In genomic region chr2:154757691-154758090, GRCm38 (mm10) we compare ENCODE assay signal across 28 mouse cellular contexts. TPM values are rescaled to one million over a fixed set of nuclear protein-coding genes. Genes with fewer than 3 reads are reported as not detected.
DNase-seq lines count a peak whose midpoint lies in the region; TF ChIP-seq lines count a peak whose summit lies in the region.
"Had no signal": no experiment of that assay in that cellular context is flagged by ENCODE, and none has a peak within 500 bp of the region (broad histone marks: within the 10 kb centered on the region; RNA-seq: fewer than 3 reads in every experiment).

No protein-coding gene starts in this region.

- peak overlapping the region; percentile 88 for H3K27ac ChIP-seq in CH12.LX (ENCODE audit: insufficient read depth, low read depth)
- no peak overlapping the region for H3K27ac ChIP-seq in hindbrain, embryonic 10.5 days
- H3K27ac ChIP-seq: embryonic facial prominence, embryonic 13.5 days; embryonic facial prominence, embryonic 15.5 days; forebrain, embryonic 10.5 days; forebrain, embryonic 12.5 days had no signal

- H3K9ac ChIP-seq in CH12.LX (ENCODE audit: insufficient read depth, low read depth), result 0 out of 2 replicates have a peak overlapping the region, but pooled peaks have one; percentile 18
- H3K9ac ChIP-seq: embryonic facial prominence, embryonic 13.5 days; embryonic facial prominence, embryonic 15.5 days; forebrain, embryonic 12.5 days had no signal

- dilution Hi-C loops in CH12.LX (cut with MboI; ENCODE audit: extremely low pct_ligation_motif_present, extremely low pct_unique_long_range_greater_than_20kb, low sequenced_read_pairs), result no loop called here

- no peaks in the 10 kb centered on the region for H3K36me3 ChIP-seq in CH12.LX (replicated peaks in 1 of 2; ENCODE audit: control insufficient read depth in 1 of 2, insufficient read depth in 1 of 2, low read length in 1 of 2)
- no peaks in the 10 kb centered on the region for H3K36me3 ChIP-seq in splenic B cell, adult 2 months (ENCODE audit: control insufficient read depth, insufficient read depth, low read length, poor library complexity, severe bottlenecking)
- H3K36me3 ChIP-seq in hindbrain, embryonic 10.5 days, result no peaks in the 10 kb centered on the region
- H3K36me3 ChIP-seq: embryonic facial prominence, embryonic 13.5 days; embryonic facial prominence, embryonic 15.5 days; forebrain, embryonic 10.5 days; forebrain, embryonic 12.5 days had no signal

- H3K4me2 ChIP-seq in CH12.LX (ENCODE audit: insufficient read depth, low read depth, poor library complexity, severe bottlenecking), result peak overlapping the region; percentile 16; the same call in 1 of the 2 replicates
- H3K4me2 ChIP-seq: embryonic facial prominence, embryonic 13.5 days; embryonic facial prominence, embryonic 15.5 days; forebrain, embryonic 12.5 days had no signal

- TF ChIP-seq EP300 in CH12.LX (IDR thresholded peaks at IDR 0.05; ENCODE audit: low read length), result peak; percentile 98

- peaks cover 16% of the 10 kb centered on the region for H3K9me3 ChIP-seq in CH12.LX (replicated peaks; ENCODE audit: low read length)
- 0 out of 2 replicates have a peak, but pooled peaks cover 6% of the 10 kb centered on the region for H3K9me3 ChIP-seq in hindbrain, embryonic 10.5 days
- H3K9me3 ChIP-seq: embryonic facial prominence, embryonic 15.5 days had no signal

- TF ChIP-seq CTCF in CH12.LX (conservative IDR thresholded peaks at IDR 0.05 in 1 of 2, IDR thresholded peaks at IDR 0.05 in 1 of 2; ENCODE audit: low read depth in 2 of 2, low read length in 2 of 2), result no peak

- no peaks in the 10 kb centered on the region for H3K79me2 ChIP-seq in CH12.LX (replicated peaks; ENCODE audit: control insufficient read depth, extremely low read depth, insufficient read depth, poor library complexity, severe bottlenecking)

- TF ChIP-seq POLR2A in CH12.LX (IDR thresholded peaks at IDR 0.05; ENCODE audit: low read depth, low read length), result no peak

- H3K4me3 ChIP-seq in CH12.LX (replicated peaks in 1 of 3; ENCODE audit: low read depth in 2 of 3, low read length in 2 of 3, poor library complexity in 1 of 3), result no peak overlapping the region
- H3K4me3 ChIP-seq in hindbrain, embryonic 10.5 days, result no peak overlapping the region
- H3K4me3 ChIP-seq: embryonic facial prominence, embryonic 13.5 days; embryonic facial prominence, embryonic 15.5 days; erythroblast, embryonic 14.5 days; forebrain, embryonic 10.5 days; forebrain, embryonic 12.5 days had no signal

- no peaks in the 10 kb centered on the region for H3K27me3 ChIP-seq in CH12.LX (replicated peaks)
- H3K27me3 ChIP-seq in splenic B cell, adult 2 months (ENCODE audit: control insufficient read depth, insufficient read depth, low read length, poor library complexity, severe bottlenecking), result no peaks in the 10 kb centered on the region
- no peaks in the 10 kb centered on the region for H3K27me3 ChIP-seq in hindbrain, embryonic 10.5 days (ENCODE audit: insufficient read depth, poor library complexity, severe bottlenecking)
- H3K27me3 ChIP-seq: embryonic facial prominence, embryonic 13.5 days; embryonic facial prominence, embryonic 15.5 days had no signal

- 90% methylated on average over 5 of the region's 5 CpGs for WGBS in hindbrain, embryonic 10.5 days

- peak; percentile 11 for TF ChIP-seq RAD21 in CH12.LX (IDR thresholded peaks at IDR 0.05; ENCODE audit: low read depth, low read length)

- peaks cover 10 to 45% of the 10 kb centered on the region in 2 experiments for H3K4me1 ChIP-seq in CH12.LX (ENCODE audit: control insufficient read depth in 1 of 2, insufficient read depth in 2 of 2)
- H3K4me1 ChIP-seq in hindbrain, embryonic 10.5 days (replicated peaks), result no peaks in the 10 kb centered on the region
- H3K4me1 ChIP-seq: forebrain, embryonic 10.5 days; forebrain, embryonic 12.5 days had no signal

- in situ Hi-C loops in CH12.LX (cut with MboI; ENCODE audit: low pct_ligation_motif_present, low pct_unique_long_range_greater_than_20kb, low sequenced_read_pairs), result loop anchor here (5.0 kb wide), 1 partner anchor 35 kb away; no protein-coding TSS in a partner anchor

- peak; percentile 9 to 10 for DNase-seq in spleen, adult 18-20 months
- no peak for DNase-seq in spleen, adult 12 weeks (ENCODE audit: low spot score)
- DNase-seq in CH12.LX (ENCODE audit: extremely low read depth), result peak; percentile 96
- DNase-seq in splenic B cell, adult 2 months (ENCODE audit: low read depth, low spot score), result peak; percentile 48
- no peak for DNase-seq in adrenal gland, postnatal 36 days
- DNase-seq in hindbrain, embryonic 10.5 days (ENCODE audit: low spot score), result no peak
- DNase-seq: adrenal gland, adult 2 months; adrenal gland, postnatal 10 days; adrenal gland, postnatal 25 days; cerebellum, adult 11 months; cerebellum, adult 18-20 months; cerebellum, adult 8-10 months; cerebellum, adult 9-11 months; cerebellum, postnatal 14 days; cerebellum, postnatal 36 days; embryo, embryonic 11 days had no signal

TF ChIP-seq in CH12.LX, 34 proteins besides CTCF, POLR2A, EP300 and RAD21 (continues in another document):
- TF ChIP-seq JUND (conservative IDR thresholded peaks at IDR 0.05; ENCODE audit: low read depth, low read length) (peak; percentile 93), SIN3A (IDR thresholded peaks at IDR 0.05; ENCODE audit: low read length) (peak; percentile 78; the same call in 1 of the 2 replicates), ZMIZ1 (IDR thresholded peaks at IDR 0.05; ENCODE audit: low read depth, low read length) (no peak), IRF4 (IDR thresholded peaks at IDR 0.05; ENCODE audit: low read depth, low read length) (peak; percentile 100), E2F4 (IDR thresholded peaks at IDR 0.05; ENCODE audit: insufficient replicate concordance, low read depth, low read length) (no peak), ZKSCAN1 (IDR thresholded peaks at IDR 0.05; ENCODE audit: borderline replicate concordance, low read depth, low read length) (no peak), ETS1 (conservative IDR thresholded peaks at IDR 0.05; ENCODE audit: low read depth, low read length) (peak; percentile 93), HCFC1 (IDR thresholded peaks at IDR 0.05; ENCODE audit: low read depth, low read length) (peak; percentile 60), ZC3H11A (IDR thresholded peaks at IDR 0.05; ENCODE audit: low read depth, low read length) (no peak), MEF2A (IDR thresholded peaks at IDR 0.05; ENCODE audit: borderline replicate concordance, low read depth, low read length) (peak; percentile 96), GABPA (IDR thresholded peaks at IDR 0.05; ENCODE audit: insufficient replicate concordance, low read depth, low read length) (no peak), CHD2 (IDR thresholded peaks at IDR 0.05; ENCODE audit: low read length) (peak; percentile 78), MXI1 (IDR thresholded peaks at IDR 0.05; ENCODE audit: low read depth, low read length) (peak; percentile 67; the same call in 1 of the 2 replicates), ELF1 (IDR thresholded peaks at IDR 0.05; ENCODE audit: low read depth, low read length) (peak; percentile 47; the same call in 1 of the 2 replicates), TCF12 (IDR thresholded peaks at IDR 0.05; ENCODE audit: low read depth, low read length) (peak; percentile 99), SMC3 (IDR thresholded peaks at IDR 0.05; ENCODE audit: low read depth, low read length) (no peak; the same call in 1 of the 2 replicates), MAX (IDR thresholded peaks at IDR 0.05; ENCODE audit: low read length) (peak; percentile 80), UBTF (IDR thresholded peaks at IDR 0.05; ENCODE audit: low read depth, low read length) (no peak), POLR2AphosphoS2 (IDR thresholded peaks at IDR 0.05; ENCODE audit: low read depth, low read length) (no peak), JUN (IDR thresholded peaks at IDR 0.05; ENCODE audit: insufficient read depth, low read depth, low read length) (peak; percentile 88), MAFK (IDR thresholded peaks at IDR 0.05; ENCODE audit: insufficient replicate concordance, low read length) (peak; percentile 79; the same call in 1 of the 2 replicates), ZNF384 (IDR thresholded peaks at IDR 0.05; ENCODE audit: low read depth, low read length) (peak; percentile 92), TBP (conservative IDR thresholded peaks at IDR 0.05; ENCODE audit: low read depth, low read length) (peak; percentile 16), USF2 (conservative IDR thresholded peaks at IDR 0.05; ENCODE audit: low read depth, low read length) (no peak), MYC (IDR thresholded peaks at IDR 0.05; ENCODE audit: low read depth, low read length) (peak; percentile 75), NELFE (IDR thresholded peaks at IDR 0.05; ENCODE audit: low read depth, low read length) (0 out of 2 replicates have a peak, but pooled peaks have one; percentile 18), RCOR1 (conservative IDR thresholded peaks at IDR 0.05; ENCODE audit: low read depth, low read length) (peak; percentile 96), NRF1 (IDR thresholded peaks at IDR 0.05; ENCODE audit: low read depth, low read length) (0 out of 2 replicates have a peak, but pooled peaks have one; percentile 18), MAZ (IDR thresholded peaks at IDR 0.05; ENCODE audit: low read depth, low read length) (peak; percentile 92), PAX5 (IDR thresholded peaks at IDR 0.05; ENCODE audit: low read length) (no peak), KAT2A (IDR thresholded peaks at IDR 0.05; ENCODE audit: insufficient replicate concordance, low read length) (peak; percentile 70; the same call in 1 of the 2 replicates), BHLHE40 (IDR thresholded peaks at IDR 0.05; ENCODE audit: low read depth, low read length) (peak; percentile 95)

RNA-seq across cellular contexts. Expression of gene Gm14214, which starts 12.1 kb away (rescaled TPM):
- not detected in 2 replicates for total RNA-seq in CH12.LX (2012; rRNA removed)
- total RNA-seq in CH12.LX (2014; rRNA removed), result not detected in 2 replicates
- polyA plus RNA-seq in CH12.LX (2012; ENCODE audit: insufficient read length, low read depth), result 0.41 TPM in 1 of 2 replicates, not detected in the other
- total RNA-seq in adrenal gland, postnatal 36 days (2021), result not detected
- polyA plus RNA-seq in hindbrain, embryonic 10.5 days (2016; fragmentation: Nextera tagmentation; extraction: Ambion mirVana), result not detected in 2 replicates
- total RNA-seq: adrenal gland, adult 2 months; adrenal gland, postnatal 10 days; adrenal gland, postnatal 25 days; common myeloid progenitor, adult 5-6 weeks; ES-E14; MEL had no signal
- polyA plus RNA-seq: adrenal gland, adult 2 months; CD4-positive, CD25-positive, alpha-beta regulatory T cell, adult 4 months; embryonic facial prominence, embryonic 11.5 days; embryonic facial prominence, embryonic 13.5 days; embryonic facial prominence, embryonic 15.5 days; erythroblast, embryonic 14.5 days; forebrain, embryonic 10.5 days; forebrain, embryonic 12.5 days; forebrain, embryonic 14.5 days; forebrain, embryonic 16.5 days had no signal

RNA-seq across cellular contexts. Expression of gene Raly, which starts 33.2 kb away (rescaled TPM):
- total RNA-seq in CH12.LX (2012; rRNA removed) (214 and 228 TPM in 2 replicates), CH12.LX (2014; rRNA removed) (334 and 341 TPM in 2 replicates)
- polyA plus RNA-seq in CH12.LX (2012; ENCODE audit: insufficient read length, low read depth), result 277 and 285 TPM in 2 replicates
- total RNA-seq in adrenal gland, postnatal 36 days (2021), result 100 to 1,000 TPM; 187 to 234 TPM
- 52.8 and 77.6 TPM in 2 replicates for polyA plus RNA-seq in hindbrain, embryonic 10.5 days (2016; fragmentation: Nextera tagmentation; extraction: Ambion mirVana)

RNA-seq across cellular contexts. Expression of gene a, which starts 33.5 kb away (rescaled TPM):
- total RNA-seq in CH12.LX (2012; rRNA removed) (10.9 and 11.8 TPM in 2 replicates), CH12.LX (2014; rRNA removed) (23.8 and 25.4 TPM in 2 replicates)
- polyA plus RNA-seq in CH12.LX (2012; ENCODE audit: insufficient read length, low read depth), result 7.2 and 7.8 TPM in 2 replicates
- not detected for total RNA-seq in adrenal gland, postnatal 36 days (2021)
- 1.0 and 1.7 TPM in 2 replicates for polyA plus RNA-seq in hindbrain, embryonic 10.5 days (2016; fragmentation: Nextera tagmentation; extraction: Ambion mirVana)
- total RNA-seq: adrenal gland, adult 2 months; adrenal gland, postnatal 10 days; adrenal gland, postnatal 25 days; common myeloid progenitor, adult 5-6 weeks; MEL had no signal
- polyA plus RNA-seq: CD4-positive, CD25-positive, alpha-beta regulatory T cell, adult 4 months; erythroblast, embryonic 14.5 days had no signal

Comparison
In these comparisons a context has a peak if more than half of its experiments do, and no peak if none do; other contexts are left out.
1. DNase-seq: peak in spleen, adult 18-20 months (2 of 2), CH12.LX (single experiment) and splenic B cell, adult 2 months (single experiment); none in spleen, adult 12 weeks (single experiment), adrenal gland, postnatal 36 days (0 of 2) and hindbrain, embryonic 10.5 days (single experiment).
2. RNA of gene a, which starts 33.5 kb away (total RNA-seq): 10.9 to 25.4 TPM in CH12.LX; not detected in adrenal gland, postnatal 36 days; every median in the first group is over 4 times any median in the second.